In genomic region chr17:12431707-12432106, GRCm38 (mm10) we compare ENCODE assay signal across 11 mouse cellular contexts. TPM values are rescaled to one million over a fixed set of nuclear protein-coding genes. Genes with fewer than 3 reads are reported as not detected.
DNase-seq lines count a peak whose midpoint lies in the region; TF ChIP-seq lines count a peak whose summit lies in the region.
"Had no signal": no experiment of that assay in that cellular context is flagged by ENCODE, and none has a peak within 500 bp of the region (broad histone marks: within the 10 kb centered on the region; RNA-seq: fewer than 3 reads in every experiment).

No protein-coding gene starts in this region.

- WGBS in thymus, adult 2 months, result 81% methylated on average over 5 of the region's 5 CpGs
- 77% methylated on average over 5 of the region's 5 CpGs for WGBS in midbrain, embryonic 10.5 days

- no peaks in the 10 kb centered on the region for H3K9me3 ChIP-seq in midbrain, embryonic 10.5 days (replicated peaks)
- H3K9me3 ChIP-seq: heart, embryonic 15.5 days had no signal

- no peak overlapping the region for H3K27ac ChIP-seq in thymus, adult 2 months (ENCODE audit: control insufficient read depth, insufficient read depth, low read length)
- H3K27ac ChIP-seq in midbrain, embryonic 10.5 days (replicated peaks), result no peak overlapping the region
- H3K27ac ChIP-seq: heart, embryonic 15.5 days had no signal

- H3K4me3 ChIP-seq in thymus, adult 2 months (ENCODE audit: control insufficient read depth, insufficient read depth, low read length), result no peak overlapping the region
- H3K4me3 ChIP-seq in midbrain, embryonic 10.5 days, result no peak overlapping the region
- H3K4me3 ChIP-seq: heart, embryonic 15.5 days had no signal

- TF ChIP-seq POLR2A in thymus, adult 2 months (IDR thresholded peaks at IDR 0.05; ENCODE audit: control insufficient read depth, extremely low read depth, insufficient read depth, low read length, poor library complexity), result no peak

- no peaks in the 10 kb centered on the region for H3K36me3 ChIP-seq in thymus, adult 2 months (ENCODE audit: control insufficient read depth, insufficient read depth, low read length)
- no peaks in the 10 kb centered on the region for H3K36me3 ChIP-seq in midbrain, embryonic 10.5 days
- H3K36me3 ChIP-seq: heart, embryonic 15.5 days had no signal

- no peaks in the 10 kb centered on the region for H3K4me1 ChIP-seq in thymus, adult 2 months (replicated peaks; ENCODE audit: control insufficient read depth, insufficient read depth, low read length)
- H3K4me1 ChIP-seq in midbrain, embryonic 10.5 days, result peaks cover 25% of the 10 kb centered on the region

- DNase-seq in layer of hippocampus, adult 11-12 months (ENCODE audit: low spot score), result peak; percentile 17
- no peak for DNase-seq in layer of hippocampus, postnatal 10 days (ENCODE audit: low spot score in 2 of 2)
- peak; percentile 36 for DNase-seq in thymus, postnatal 0 days (ENCODE audit: low spot score)
- no peak for DNase-seq in thymus, adult 2 months
- peak; percentile 34 for DNase-seq in layer of hippocampus, adult 9-11 months
- DNase-seq in heart, adult 11 months, result no peak
- DNase-seq in midbrain, embryonic 10.5 days (ENCODE audit: low spot score), result no peak
- DNase-seq: kidney, adult 2 months; lung, adult 18-20 months had no signal

- TF ChIP-seq CTCF in thymus, adult 2 months (IDR thresholded peaks at IDR 0.05; ENCODE audit: borderline replicate concordance, control insufficient read depth, extremely low read depth, insufficient read depth, low read length, poor library complexity), result no peak

- no peaks in the 10 kb centered on the region for H3K27me3 ChIP-seq in thymus, adult 2 months (ENCODE audit: control insufficient read depth, insufficient read depth, low read length)
- H3K27me3 ChIP-seq in midbrain, embryonic 10.5 days (ENCODE audit: low read depth, poor library complexity, severe bottlenecking), result no peaks in the 10 kb centered on the region
- H3K27me3 ChIP-seq: heart, embryonic 15.5 days had no signal

RNA-seq across cellular contexts. Expression of gene Plg, which starts 53.3 kb away (rescaled TPM):
- not detected for total RNA-seq in layer of hippocampus, postnatal 10 days (2021)
- 0.05 TPM in 1 of 2 replicates, not detected in the other for polyA plus RNA-seq in thymus, postnatal 0 days (2015; fragmentation: Nextera tagmentation; extraction: Ambion mirVana)
- polyA plus RNA-seq in thymus, adult 2 months (2012; rRNA removed), result 0.05 and 2.5 TPM in 2 replicates
- polyA plus RNA-seq in midbrain, embryonic 10.5 days (2016; fragmentation: Nextera tagmentation; extraction: Ambion mirVana), result not detected in 2 replicates
- polyA plus RNA-seq: activated CD4-positive, CD25-positive, alpha-beta regulatory T cell, adult 4 months had no signal

Comparison
In these comparisons a context has a peak if more than half of its experiments do, and no peak if none do; other contexts are left out.
1. DNase-seq: peak in layer of hippocampus, adult 11-12 months (single experiment), thymus, postnatal 0 days (single experiment) and layer of hippocampus, adult 9-11 months (single experiment); none in layer of hippocampus, postnatal 10 days (0 of 2), thymus, adult 2 months (single experiment), heart, adult 11 months (single experiment) and midbrain, embryonic 10.5 days (single experiment).